In the genomic region with DNA sequence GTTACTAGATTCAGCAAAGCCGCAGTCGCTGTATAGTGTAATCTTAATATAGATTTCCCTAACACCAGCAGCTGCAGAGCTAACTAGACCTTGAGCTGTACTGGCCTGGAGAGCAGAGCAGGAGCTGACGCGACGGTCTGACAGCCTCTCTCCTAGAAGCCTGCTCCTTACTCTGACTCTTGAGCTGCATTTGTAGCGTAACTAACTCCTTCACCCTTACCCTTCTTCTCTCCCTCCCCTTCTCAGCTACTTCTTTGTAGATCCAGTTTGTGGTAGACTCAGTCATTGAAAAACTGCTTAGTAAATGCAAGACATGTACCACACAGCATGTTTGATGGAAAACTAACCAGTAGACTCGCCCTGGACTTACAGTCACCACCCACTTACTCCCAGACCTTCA, we compare ENCODE assay signal across 19 mouse cellular contexts.
DNase-seq lines count a peak whose midpoint lies in the region; ATAC-seq lines count a peak whose summit lies in the region.
"Had no signal": no experiment of that assay in that cellular context is flagged by ENCODE, and none has a peak within 500 bp of the region (broad histone marks: within the 10 kb centered on the region; RNA-seq: fewer than 3 reads in every experiment).

No protein-coding gene starts in this region.

- H3K4me2 ChIP-seq in heart, embryonic 13.5 days: peak overlapping the region; percentile 19
- H3K4me2 ChIP-seq in heart, embryonic 12.5 days: no peak overlapping the region; the same call in 1 of the 2 replicates
- H3K4me2 ChIP-seq in limb, embryonic 13.5 days (replicated peaks): no peak overlapping the region
- no peak overlapping the region for H3K4me2 ChIP-seq in embryonic facial prominence, embryonic 15.5 days (replicated peaks)
- H3K4me2 ChIP-seq: forebrain, embryonic 12.5 days; heart, embryonic 11.5 days; hindbrain, embryonic 12.5 days had no signal

- 0 out of 2 replicates have a peak overlapping the region, but pooled peaks have one; percentile 2 for H3K4me3 ChIP-seq in heart, embryonic 13.5 days
- no peak overlapping the region for H3K4me3 ChIP-seq in heart, embryonic 12.5 days
- no peak overlapping the region for H3K4me3 ChIP-seq in limb, embryonic 13.5 days
- no peak overlapping the region for H3K4me3 ChIP-seq in limb, embryonic 10.5 days
- no peak overlapping the region for H3K4me3 ChIP-seq in embryonic facial prominence, embryonic 15.5 days (replicated peaks)
- H3K4me3 ChIP-seq: forebrain, embryonic 12.5 days; hindbrain, embryonic 12.5 days had no signal

- no peak for ATAC-seq in heart, embryonic 13.5 days (ENCODE audit: extremely low read depth, insufficient number of reproducible peaks, low FRiP score, low TSS enrichment)
- no peak for ATAC-seq in heart, embryonic 12.5 days (ENCODE audit: insufficient number of reproducible peaks, low FRiP score)
- ATAC-seq in limb, embryonic 13.5 days (ENCODE audit: low FRiP score, low read depth): no peak
- 0 out of 2 replicates have a peak, but pooled peaks have one; percentile 51 for ATAC-seq in embryonic facial prominence, embryonic 15.5 days (ENCODE audit: insufficient number of reproducible peaks, low FRiP score, low TSS enrichment, low read depth)
- ATAC-seq: forebrain, embryonic 16.5 days; hindbrain, embryonic 16.5 days; inflammation-experienced regulatory T-cells, adult 6 months had no signal

- H3K9me3 ChIP-seq in heart, embryonic 13.5 days: no peaks in the 10 kb centered on the region
- no peaks in the 10 kb centered on the region for H3K9me3 ChIP-seq in heart, embryonic 12.5 days (replicated peaks)
- no peaks in the 10 kb centered on the region for H3K9me3 ChIP-seq in limb, embryonic 13.5 days
- no peaks in the 10 kb centered on the region for H3K9me3 ChIP-seq in limb, embryonic 10.5 days (replicated peaks)
- H3K9me3 ChIP-seq in embryonic facial prominence, embryonic 15.5 days (replicated peaks): no peaks in the 10 kb centered on the region
- H3K9me3 ChIP-seq: forebrain, embryonic 12.5 days; hindbrain, embryonic 12.5 days had no signal

- peaks cover 11% of the 10 kb centered on the region for H3K36me3 ChIP-seq in heart, embryonic 13.5 days
- H3K36me3 ChIP-seq in heart, embryonic 12.5 days: peaks cover 10% of the 10 kb centered on the region
- peaks cover 12% of the 10 kb centered on the region for H3K36me3 ChIP-seq in limb, embryonic 13.5 days
- peaks cover 23% of the 10 kb centered on the region for H3K36me3 ChIP-seq in limb, embryonic 10.5 days
- H3K36me3 ChIP-seq in embryonic facial prominence, embryonic 15.5 days: peaks cover 6% of the 10 kb centered on the region; the same call in 1 of the 2 replicates
- H3K36me3 ChIP-seq: hindbrain, embryonic 12.5 days had no signal

- WGBS in heart, embryonic 13.5 days: 45% methylated on average over 7 of the region's 7 CpGs
- WGBS in heart, embryonic 12.5 days: 59% methylated on average over 7 of the region's 7 CpGs
- 82% methylated on average over 7 of the region's 7 CpGs for WGBS in limb, embryonic 13.5 days
- 93% methylated on average over 7 of the region's 7 CpGs for WGBS in limb, embryonic 10.5 days
- 73% methylated on average over 7 of the region's 7 CpGs for WGBS in embryonic facial prominence, embryonic 15.5 days

- no peaks in the 10 kb centered on the region for H3K27me3 ChIP-seq in heart, embryonic 13.5 days (replicated peaks)
- no peaks in the 10 kb centered on the region for H3K27me3 ChIP-seq in heart, embryonic 12.5 days (replicated peaks)
- H3K27me3 ChIP-seq in limb, embryonic 13.5 days: no peaks in the 10 kb centered on the region
- H3K27me3 ChIP-seq in limb, embryonic 10.5 days (ENCODE audit: low read depth, poor library complexity, severe bottlenecking): no peaks in the 10 kb centered on the region
- H3K27me3 ChIP-seq in embryonic facial prominence, embryonic 15.5 days: no peaks in the 10 kb centered on the region
- H3K27me3 ChIP-seq: forebrain, embryonic 12.5 days; hindbrain, embryonic 12.5 days had no signal

- peak overlapping the region; percentile 30 for H3K27ac ChIP-seq in heart, embryonic 13.5 days (replicated peaks)
- H3K27ac ChIP-seq in heart, embryonic 12.5 days (ENCODE audit: poor library complexity, severe bottlenecking): no peak overlapping the region
- H3K27ac ChIP-seq in limb, embryonic 13.5 days: peak overlapping the region; percentile 6; the same call in 1 of the 2 replicates
- H3K27ac ChIP-seq in limb, embryonic 10.5 days: no peak overlapping the region
- H3K27ac ChIP-seq in embryonic facial prominence, embryonic 15.5 days (replicated peaks): no peak overlapping the region
- H3K27ac ChIP-seq: forebrain, embryonic 12.5 days; hindbrain, embryonic 12.5 days had no signal

- no peak for DNase-seq in limb, embryonic 10.5 days (ENCODE audit: low spot score)
- peak; percentile 80 for DNase-seq in adipocyte (ENCODE audit: low spot score)
- no peak for DNase-seq in ovary, postnatal 36 days (ENCODE audit: low spot score)
- no peak for DNase-seq in spleen, postnatal 4 days (ENCODE audit: low spot score in 2 of 2)
- DNase-seq: adrenal gland, adult 8-10 months; adrenal gland, postnatal 36 days; cerebellum, postnatal 10 days; gastrocnemius, postnatal 25 days; heart, postnatal 4 days had no signal

- peaks cover 50% of the 10 kb centered on the region for H3K4me1 ChIP-seq in heart, embryonic 13.5 days
- peaks cover 32% of the 10 kb centered on the region for H3K4me1 ChIP-seq in heart, embryonic 12.5 days (replicated peaks)
- peaks cover 9% of the 10 kb centered on the region for H3K4me1 ChIP-seq in limb, embryonic 13.5 days
- no peaks in the 10 kb centered on the region for H3K4me1 ChIP-seq in limb, embryonic 10.5 days
- H3K4me1 ChIP-seq in embryonic facial prominence, embryonic 15.5 days: no peaks in the 10 kb centered on the region

- peak overlapping the region; percentile 33; the same call in 1 of the 2 replicates for H3K9ac ChIP-seq in heart, embryonic 13.5 days
- H3K9ac ChIP-seq in heart, embryonic 12.5 days: no peak overlapping the region
- H3K9ac ChIP-seq in limb, embryonic 13.5 days: no peak overlapping the region
- H3K9ac ChIP-seq in embryonic facial prominence, embryonic 15.5 days: no peak overlapping the region
- H3K9ac ChIP-seq: forebrain, embryonic 12.5 days; hindbrain, embryonic 12.5 days had no signal

Comparison
In these comparisons a context has a peak if more than half of its experiments do, and no peak if none do; other contexts are left out.
1. H3K27ac ChIP-seq: peak in heart, embryonic 13.5 days (single experiment) and limb, embryonic 13.5 days (single experiment); none in heart, embryonic 12.5 days (single experiment), limb, embryonic 10.5 days (single experiment) and embryonic facial prominence, embryonic 15.5 days (single experiment).